32 mouse cellular contexts compared by ENCODE assay signal in genomic region chr8:119351647-119352046, GRCm38 (mm10).
"Had no signal": no experiment of that assay in that cellular context is flagged by ENCODE, and none has a peak within 500 bp of the region (broad histone marks: within the 10 kb centered on the region; RNA-seq: fewer than 3 reads in every experiment).

No protein-coding gene starts in this region.

- H3K27ac ChIP-seq: heart, embryonic 13.5 days; heart, embryonic 15.5 days; hindbrain, embryonic 10.5 days; hindbrain, embryonic 12.5 days; hindbrain, embryonic 14.5 days; hindbrain, embryonic 15.5 days; intestine, embryonic 15.5 days; kidney, embryonic 15.5 days; kidney, postnatal 0 days; layer of hippocampus, adult 2 months; left cerebral cortex, adult 2 months had no signal

- H3K27me3 ChIP-seq: heart, embryonic 13.5 days; heart, embryonic 15.5 days; hindbrain, embryonic 12.5 days; hindbrain, embryonic 15.5 days; intestine, embryonic 15.5 days; kidney, embryonic 15.5 days had no signal

- H3K9ac ChIP-seq: heart, embryonic 13.5 days; heart, embryonic 15.5 days; hindbrain, embryonic 12.5 days; hindbrain, embryonic 14.5 days; hindbrain, embryonic 15.5 days; intestine, embryonic 15.5 days; kidney, embryonic 15.5 days had no signal

- H3K9me3 ChIP-seq: heart, embryonic 13.5 days; heart, embryonic 15.5 days; hindbrain, embryonic 10.5 days; hindbrain, embryonic 12.5 days; hindbrain, embryonic 15.5 days; intestine, embryonic 15.5 days; kidney, embryonic 15.5 days had no signal

- ATAC-seq: hindbrain, embryonic 16.5 days; inflammation-experienced regulatory T-cells, adult 6 months; intestine, embryonic 15.5 days; intestine, embryonic 16.5 days; intestine, postnatal 0 days had no signal

- H3K4me1 ChIP-seq: heart, embryonic 15.5 days; hindbrain, embryonic 10.5 days; hindbrain, embryonic 12.5 days; hindbrain, embryonic 15.5 days; intestine, embryonic 15.5 days; kidney, embryonic 15.5 days had no signal

- DNase-seq: heart, postnatal 10 days; heart, postnatal 14 days; heart, postnatal 36 days; heart, postnatal 4 days; kidney, adult 11 months; kidney, adult 18-20 months; kidney, adult 2 months; kidney, adult 8-10 months; kidney, adult 9 months; kidney, postnatal 10 days; kidney, postnatal 14 days; kidney, postnatal 25 days; kidney, postnatal 36 days; kidney, postnatal 4 days; layer of hippocampus, adult 9-11 months; layer of hippocampus, postnatal 36 days had no signal

- H3K4me2 ChIP-seq: heart, embryonic 11.5 days; heart, embryonic 13.5 days; heart, embryonic 15.5 days; hindbrain, embryonic 12.5 days; hindbrain, embryonic 14.5 days; hindbrain, embryonic 15.5 days; intestine, embryonic 15.5 days; kidney, embryonic 15.5 days had no signal

- H3K4me3 ChIP-seq: heart, embryonic 13.5 days; heart, embryonic 15.5 days; hindbrain, embryonic 10.5 days; hindbrain, embryonic 12.5 days; hindbrain, embryonic 15.5 days; intestine, embryonic 15.5 days; kidney, embryonic 15.5 days; layer of hippocampus, adult 2 months; left cerebral cortex, adult 2 months had no signal
